Mouse (Mus musculus) spleen, adult 2 months (tissue): ENCODE measurements around the gene Scarf1.

Experiments used
- CTCF ChIP-seq: fragments of 200-500 bp; IDR thresholded peaks from 2 replicates; pipeline ENCODE4 v1.5.1; 2011; ENCODE audit warnings: mild to moderate bottlenecking, inconsistent platforms; ENCODE audit not compliant: insufficient read depth, insufficient read length, insufficient replicate concordance; ENCODE audit errors: extremely low read depth
- POLR2A ChIP-seq: fragments of 200-500 bp; IDR thresholded peaks from 2 replicates; pipeline ENCODE4 v1.6.1; 2011; ENCODE audit warnings: low read depth, low read length, inconsistent platforms

GRCm38 (mm10) chr11:75563851-75564548, 50.7 kb downstream of the Scarf1 start:
- no peak for TF ChIP-seq CTCF
- TF ChIP-seq POLR2A, result no peak
